ENCODE assay signal across 27 mouse cellular contexts in genomic region chr8:111765096-111765495, GRCm38 (mm10).
"Had no signal": no experiment of that assay in that cellular context is flagged by ENCODE, and none has a peak within 500 bp of the region (broad histone marks: within the 10 kb centered on the region; RNA-seq: fewer than 3 reads in every experiment).

No protein-coding gene starts in this region.

- H3K9me3 ChIP-seq: heart, embryonic 13.5 days; heart, embryonic 15.5 days; intestine, embryonic 15.5 days; kidney, embryonic 15.5 days; limb, embryonic 13.5 days; limb, embryonic 15.5 days; liver, embryonic 12.5 days had no signal

- H3K4me2 ChIP-seq: heart, embryonic 11.5 days; heart, embryonic 13.5 days; heart, embryonic 15.5 days; hindbrain, embryonic 14.5 days; intestine, embryonic 15.5 days; kidney, embryonic 15.5 days; limb, embryonic 13.5 days; limb, embryonic 15.5 days; liver, embryonic 12.5 days had no signal

- H3K27ac ChIP-seq: heart, adult 2 months; heart, embryonic 13.5 days; heart, embryonic 15.5 days; hindbrain, embryonic 14.5 days; intestine, embryonic 15.5 days; kidney, embryonic 15.5 days; kidney, postnatal 0 days; limb, embryonic 13.5 days; limb, embryonic 15.5 days; liver, embryonic 12.5 days; liver, embryonic 14.5 days had no signal

- H3K4me3 ChIP-seq: heart, adult 2 months; heart, embryonic 13.5 days; heart, embryonic 15.5 days; intestine, embryonic 15.5 days; kidney, embryonic 15.5 days; limb, embryonic 13.5 days; limb, embryonic 15.5 days; liver, embryonic 12.5 days had no signal

- H3K27me3 ChIP-seq: heart, embryonic 13.5 days; heart, embryonic 15.5 days; intestine, embryonic 15.5 days; kidney, embryonic 15.5 days; limb, embryonic 13.5 days; limb, embryonic 15.5 days; liver, embryonic 12.5 days had no signal

- DNase-seq: gastrocnemius, postnatal 14 days; gastrocnemius, postnatal 36 days; heart, adult 11 months; heart, adult 2 months; heart, postnatal 14 days; heart, postnatal 36 days; kidney, adult 11 months; kidney, adult 2 months; kidney, adult 9 months; kidney, postnatal 14 days; kidney, postnatal 36 days; layer of hippocampus, adult 9-11 months; layer of hippocampus, postnatal 36 days; left cerebral cortex, postnatal 4 days had no signal

- H3K9ac ChIP-seq: heart, embryonic 13.5 days; heart, embryonic 15.5 days; hindbrain, embryonic 14.5 days; intestine, embryonic 15.5 days; kidney, embryonic 15.5 days; limb, embryonic 13.5 days; limb, embryonic 15.5 days; liver, embryonic 12.5 days; liver, embryonic 14.5 days had no signal

- ATAC-seq: hindbrain, embryonic 16.5 days; inflammation-experienced regulatory T-cells, adult 6 months; intestine, embryonic 15.5 days; liver, embryonic 12.5 days had no signal
